Mouse (Mus musculus) gastrocnemius, postnatal 10 days (tissue): ENCODE results near the gene Dspp. TPM values are rescaled to one million over a fixed set of nuclear protein-coding genes. Genes with fewer than 3 reads are reported as not detected.

ENCODE experiments used
- DNase-seq: peaks from one replicate; pipeline ENCODE4 v3.0.0; 2021; ENCODE audit warnings: mixed read lengths
- long read RNA-seq, 2 experiments: library from polyadenylated mRNA; stranded (forward); transcript quantifications; one replicate each; pipeline ENCODE4 v2.0.0; 2021
- total RNA-seq, 2 experiments: library from RNA; stranded (reverse); gene quantifications; 2 replicates each; pipeline ENCODE4 v1.2.3; 2021

The Dspp gene
- total RNA-seq: not detected
- long read RNA-seq, experiment 1: 0 reads
- long read RNA-seq, experiment 2: 0 reads

DNA sequence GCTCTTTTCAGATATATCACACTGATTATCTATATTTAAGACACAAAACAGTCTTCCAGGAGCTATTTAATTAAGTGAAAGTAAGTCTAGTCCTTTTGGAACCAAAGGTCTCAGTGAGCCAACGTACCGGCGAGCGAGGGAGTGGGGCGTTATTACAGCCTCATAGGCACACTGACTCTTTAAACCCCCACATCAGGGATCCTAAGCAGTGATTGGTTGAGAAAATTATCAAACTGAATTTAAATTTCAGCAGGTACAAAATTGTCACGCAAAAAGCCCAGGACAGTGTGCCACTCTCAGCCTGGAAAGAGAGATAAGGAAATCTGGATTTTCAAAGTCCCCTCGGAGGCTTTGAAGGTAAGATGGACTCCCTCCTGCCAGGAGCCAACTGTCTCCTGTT is at the start of gene Dspp:
Gene Dspp (plus strand): TSS at position 301 of the 400 bp plus-strand sequence.
- no peak for DNase-seq

DNA sequence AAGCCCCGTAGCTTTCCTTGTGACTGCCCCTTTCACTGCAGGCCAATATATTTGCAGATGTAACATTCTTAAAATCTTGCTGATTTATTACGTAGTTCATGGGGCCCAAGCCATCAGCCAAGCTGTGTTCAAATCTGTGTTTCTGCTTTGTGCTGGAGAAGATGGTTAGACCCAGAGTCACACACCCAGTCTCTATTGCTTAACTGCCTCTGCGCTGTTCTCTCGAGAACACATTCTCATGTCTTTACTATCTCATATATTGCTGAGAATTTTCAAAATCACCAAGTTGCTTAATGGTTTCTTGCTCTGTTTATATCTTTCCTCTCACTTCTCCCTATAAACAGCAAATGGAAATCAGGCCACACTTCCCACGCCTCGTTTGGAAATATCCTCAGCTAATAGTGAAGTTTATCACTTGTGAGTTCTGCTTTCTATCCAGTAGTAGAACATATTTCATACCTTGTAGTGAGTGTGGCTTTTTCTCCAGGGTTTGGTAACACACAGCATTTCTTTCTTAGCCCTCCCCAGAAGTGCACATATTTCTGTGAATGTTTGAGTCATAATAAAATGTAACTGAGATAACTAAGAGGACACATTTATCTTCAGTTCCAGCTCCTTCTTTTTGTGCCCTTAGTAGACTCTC is 46.4 kb upstream of the Dspp start:
- no peak for DNase-seq

DNA sequence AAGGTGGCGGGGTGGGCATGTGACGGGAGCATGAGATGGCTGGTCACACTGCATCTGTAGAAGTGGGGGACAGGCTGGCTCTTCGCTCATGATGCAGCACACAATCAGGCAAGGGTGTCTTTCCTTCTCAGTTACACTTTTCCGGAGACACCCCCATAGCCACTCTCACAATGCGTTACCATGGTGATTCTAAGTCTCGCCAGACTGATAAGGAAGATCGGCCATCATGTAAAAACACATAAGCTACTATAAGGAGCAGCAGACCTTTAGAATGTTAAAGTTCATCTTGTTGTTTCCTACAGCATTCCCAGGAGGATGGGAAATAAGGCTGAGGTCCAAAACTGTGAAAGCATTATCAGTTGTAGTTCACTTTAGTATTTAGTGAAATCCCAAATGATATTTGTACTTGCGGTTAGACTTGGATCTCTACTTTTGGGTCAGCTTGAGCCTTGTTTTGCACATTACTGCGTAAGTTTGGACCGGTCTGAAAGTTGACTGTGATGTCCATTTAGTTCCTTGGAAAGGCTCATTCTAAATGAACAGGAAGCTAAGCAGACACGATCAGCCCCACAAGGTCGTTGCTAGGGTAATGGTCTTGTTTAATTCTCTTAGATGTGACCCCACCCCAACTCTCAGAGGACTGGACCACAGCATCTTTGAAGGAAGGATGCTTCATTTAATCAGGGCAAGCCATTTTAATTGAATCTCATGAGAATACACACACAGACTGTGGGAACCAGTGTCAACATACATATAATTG is 43.8 kb upstream of the Dspp start:
- DNase-seq: no peak

DNA sequence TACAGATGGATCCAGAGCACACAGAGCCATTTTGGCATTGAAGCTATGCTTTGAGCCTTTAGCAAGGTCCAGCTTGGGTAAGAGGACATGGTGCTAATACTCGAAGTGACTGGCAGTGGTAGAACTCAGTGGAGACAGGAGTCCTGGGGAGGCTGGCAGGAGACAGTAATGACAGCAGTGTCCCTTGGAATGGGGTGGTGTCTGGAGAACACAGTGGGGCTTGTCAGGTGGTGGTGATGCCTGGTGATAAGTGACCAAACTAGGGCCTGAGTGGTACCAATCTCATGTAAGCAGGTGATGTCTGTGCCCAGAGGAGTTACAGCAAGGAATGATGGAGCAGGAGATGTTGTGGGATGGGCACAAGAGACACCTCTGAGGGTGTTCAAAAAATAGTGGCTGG is 43.2 kb upstream of the Dspp start:
- DNase-seq: no peak

GRCm38 (mm10) chr5:104128281-104129031 is 42.1 kb upstream of the Dspp start:
- DNase-seq: no peak

DNA sequence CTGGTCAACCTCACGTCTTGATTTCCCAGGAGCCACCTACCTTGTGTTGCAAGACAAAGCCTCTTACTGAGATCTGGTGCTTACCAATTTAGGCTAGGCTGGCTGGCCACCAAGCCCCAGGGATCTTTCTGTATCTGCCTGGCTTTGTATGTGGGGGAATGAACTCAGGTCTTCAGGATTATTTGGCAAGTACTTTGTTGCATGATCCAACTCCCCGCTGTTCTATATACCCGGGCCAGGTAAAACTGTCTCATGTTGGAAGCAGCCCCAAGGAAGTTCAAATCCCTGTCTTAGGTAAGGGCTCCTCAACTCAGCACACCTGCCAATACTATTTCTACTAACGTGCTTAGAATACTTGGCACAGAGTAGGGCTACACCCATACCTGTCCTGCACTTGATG is 39.6 kb upstream of the Dspp start:
- DNase-seq: no peak

GRCm38 (mm10) chr5:104131544-104131943 is 39.0 kb upstream of the Dspp start:
- no peak for DNase-seq

DNA sequence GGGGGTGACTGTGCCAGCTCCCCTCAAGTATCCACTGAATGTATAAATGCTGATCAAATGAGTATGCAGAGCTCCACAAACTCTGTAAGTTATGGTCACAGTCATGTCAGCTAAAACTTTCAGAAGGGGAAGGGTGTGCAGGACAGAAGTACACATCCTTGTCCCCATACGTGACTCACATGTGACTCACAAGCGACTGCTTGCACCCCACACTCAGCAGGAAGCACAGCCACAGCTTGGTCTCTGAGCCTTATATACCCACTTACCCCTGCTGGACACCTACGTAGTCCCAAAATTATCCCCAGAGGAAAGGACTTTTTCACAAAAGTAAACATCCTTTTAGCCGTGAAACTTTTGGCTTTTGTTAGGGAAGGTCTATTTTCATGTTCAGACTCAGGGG is 36.8 kb upstream of the Dspp start:
- DNase-seq: no peak

GRCm38 (mm10) chr5:104137920-104138541 is 32.5 kb upstream of the Dspp start:
- DNase-seq: no peak

DNA sequence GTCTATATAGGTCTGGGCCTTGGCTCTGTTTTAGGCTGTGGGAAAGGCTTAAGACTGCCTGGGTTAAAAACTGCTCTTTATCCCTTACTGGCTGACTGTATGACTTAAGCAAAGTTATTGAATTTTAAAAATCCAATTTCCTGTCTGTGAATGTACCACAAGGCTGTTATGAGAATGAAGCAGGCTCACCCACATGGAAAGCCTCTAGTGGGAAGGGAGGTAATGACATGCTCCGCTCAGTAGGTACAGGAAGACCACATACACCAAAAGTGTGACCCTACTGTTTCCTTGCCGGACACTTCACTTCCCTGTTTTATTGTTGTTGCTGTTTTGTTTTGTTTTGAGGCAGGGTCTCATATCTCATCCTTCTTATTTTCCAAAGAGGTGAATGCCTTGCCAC is 29.4 kb upstream of the Dspp start:
- no peak for DNase-seq

GRCm38 (mm10) chr5:104144057-104144456 is 26.5 kb upstream of the Dspp start:
- DNase-seq: no peak

DNA sequence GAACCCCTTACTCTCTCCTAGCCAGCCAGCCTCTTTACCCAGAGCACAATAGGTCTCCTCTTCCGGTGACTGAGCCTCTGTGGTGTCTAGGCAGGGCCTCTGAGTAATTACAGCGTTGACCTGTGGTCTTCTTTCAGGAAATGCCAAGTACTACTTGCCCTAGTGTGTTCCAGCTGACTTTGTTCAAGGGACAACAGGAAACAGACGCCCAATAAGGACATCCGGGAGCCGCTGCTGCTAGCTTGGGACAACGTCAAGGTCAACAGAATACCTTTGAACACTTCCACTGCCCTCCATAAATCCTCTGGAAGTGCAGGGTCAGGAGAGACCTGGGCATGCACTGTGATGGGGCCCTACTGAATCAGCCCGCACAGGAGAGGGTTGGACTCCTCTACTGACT is 21.2 kb upstream of the Dspp start:
- DNase-seq: no peak

- no peak for DNase-seq
Observed at GRCm38 (mm10) chr5:104150196-104150595, 20.3 kb upstream of the Dspp start.

DNA sequence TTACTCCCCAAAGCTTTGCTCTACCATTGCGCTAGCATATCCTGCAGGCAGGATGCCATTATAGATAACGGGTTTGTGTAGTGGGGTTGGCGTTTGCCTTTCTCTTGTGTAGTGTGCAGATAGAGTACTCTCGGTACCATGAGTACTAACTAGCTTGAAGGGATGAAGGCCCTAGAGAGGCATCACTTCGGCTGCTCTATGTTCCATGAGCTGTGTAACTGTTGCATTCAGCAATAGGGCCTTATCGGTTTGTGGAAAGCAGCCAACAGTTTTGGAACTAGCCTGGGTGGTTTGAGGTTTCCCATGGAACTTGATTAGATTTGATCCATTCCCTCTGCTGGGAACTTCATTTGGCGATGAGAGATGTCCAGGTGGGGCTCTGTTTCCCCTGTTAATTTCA is 12.8 kb upstream of the Dspp start:
- no peak for DNase-seq

DNA sequence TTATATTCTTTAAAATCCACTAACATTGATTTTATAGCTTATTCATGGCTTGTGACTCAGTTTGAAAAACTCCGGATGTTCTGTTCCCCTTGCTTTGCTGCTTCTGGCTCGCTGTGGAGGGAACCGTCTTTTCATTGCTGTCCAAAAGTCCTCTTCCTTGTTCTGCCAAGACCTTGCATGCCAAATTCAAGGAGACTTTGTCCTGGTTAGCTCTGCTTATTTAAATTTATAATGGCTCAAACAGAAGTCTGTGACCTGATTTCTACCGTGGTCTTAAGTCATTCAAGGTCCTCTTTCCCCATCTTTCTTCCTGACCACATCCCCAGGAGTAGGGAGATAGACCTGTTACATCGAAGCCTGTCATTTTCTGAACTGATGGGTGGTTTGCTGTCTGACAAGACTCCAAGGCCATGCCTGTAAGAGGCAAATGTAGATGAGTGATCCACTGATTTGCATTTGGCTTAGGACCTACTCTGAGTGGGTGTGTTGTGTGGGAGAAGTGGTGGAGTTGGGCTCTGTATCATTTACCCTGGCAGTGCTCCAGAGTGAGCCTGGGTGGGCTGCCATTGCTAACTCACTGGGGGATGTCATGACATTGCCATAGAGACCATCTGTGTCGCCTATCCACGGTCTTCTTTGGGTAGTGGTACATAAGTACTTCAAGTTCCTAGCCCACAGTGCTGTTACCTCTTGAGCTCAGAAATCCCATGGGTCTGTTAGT is 12.0 kb upstream of the Dspp start:
- DNase-seq: no peak

DNA sequence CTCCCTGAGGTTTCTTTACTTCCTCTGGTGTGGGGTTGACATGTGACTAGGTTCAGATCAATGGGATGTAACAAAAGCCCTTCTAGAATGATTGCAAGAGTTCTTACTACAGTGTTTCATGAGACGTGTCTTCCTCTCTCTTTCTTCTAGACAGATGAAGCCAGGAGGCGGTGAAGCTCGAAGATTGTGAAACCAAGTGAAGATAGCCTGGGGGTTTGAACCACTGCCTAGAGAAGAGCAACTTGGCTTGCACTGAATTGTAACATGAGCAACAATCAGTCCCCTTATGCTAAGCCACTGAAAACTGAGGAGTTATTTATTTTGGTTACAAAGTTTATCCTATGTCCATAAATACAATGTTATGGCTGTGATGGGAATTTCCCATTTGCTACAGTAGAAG is 9.9 kb upstream of the Dspp start:
- DNase-seq: no peak

DNA sequence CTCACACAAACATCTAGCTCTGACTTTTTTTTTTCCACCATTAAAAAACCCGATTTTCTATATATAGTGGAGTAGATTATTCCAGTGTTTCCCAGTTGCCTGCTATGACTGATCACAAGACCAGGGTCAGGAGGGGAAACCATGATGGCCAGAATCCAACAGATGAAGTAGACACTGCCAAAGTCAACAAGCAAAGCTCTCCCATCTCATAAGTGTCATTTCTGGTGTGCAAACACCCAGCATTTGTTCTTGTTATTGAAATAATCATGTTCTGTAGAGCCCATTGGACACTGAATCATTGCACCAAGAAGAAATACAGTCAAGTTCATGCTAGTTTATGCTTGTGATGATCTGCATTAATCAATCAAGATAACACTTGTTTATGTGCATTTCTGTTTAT is 9.1 kb upstream of the Dspp start:
- no peak for DNase-seq

DNA sequence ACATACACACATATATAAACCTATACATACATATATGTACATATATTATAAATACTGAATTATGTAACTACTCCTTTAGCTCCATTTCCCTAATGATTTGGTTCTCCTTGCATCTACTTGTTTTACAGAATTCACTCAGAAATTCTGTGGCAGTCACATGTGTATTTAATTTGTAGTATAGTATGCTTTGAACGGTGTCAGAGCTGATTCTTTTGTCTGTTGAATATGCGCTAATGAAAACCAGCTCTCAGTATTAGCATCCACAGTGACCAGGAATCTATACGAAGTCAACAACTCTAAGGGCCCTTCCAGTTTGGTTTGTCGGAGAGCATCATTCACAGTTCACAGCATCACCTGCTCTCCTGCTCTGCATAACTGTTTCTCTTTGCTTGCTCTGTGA is 7.0 kb upstream of the Dspp start:
- no peak for DNase-seq

DNA sequence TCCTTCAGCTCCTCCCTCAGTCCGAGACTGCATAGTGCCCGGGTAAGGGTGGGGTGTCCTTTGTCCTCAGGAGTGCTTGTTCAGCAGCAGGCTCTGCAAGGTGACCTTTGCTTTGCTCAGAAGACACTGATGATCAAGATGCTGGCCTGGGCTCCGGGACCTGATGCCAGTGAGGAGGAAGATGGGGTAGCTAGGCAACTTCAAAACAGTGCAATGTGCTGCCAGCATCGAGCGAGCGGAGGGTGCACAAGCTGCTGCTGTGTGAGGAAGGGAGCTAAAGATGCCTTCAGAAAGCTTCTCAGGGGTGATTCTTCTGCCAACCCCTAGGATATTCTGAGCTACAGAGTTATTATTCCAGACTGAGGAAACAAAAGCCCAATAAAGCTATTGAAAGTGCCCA is 2.6 kb downstream of the Dspp start:
- no peak for DNase-seq

GRCm38 (mm10) chr5:104183743-104184142 is 13.2 kb downstream of the Dspp start:
- no peak for DNase-seq

- DNase-seq: no peak
Observed at GRCm38 (mm10) chr5:104187281-104187680, 16.8 kb downstream of the Dspp start.

- DNase-seq: peak; percentile 26
Observed at GRCm38 (mm10) chr5:104195086-104195485, 24.6 kb downstream of the Dspp start.
